ENCODE assay signal across 21 mouse cellular contexts in genomic region chr10:26948331-26948730, GRCm38 (mm10).
DNase-seq lines count a peak whose midpoint lies in the region; ATAC-seq and TF ChIP-seq lines count a peak whose summit lies in the region.
"Had no signal": no experiment of that assay in that cellular context is flagged by ENCODE, and none has a peak within 500 bp of the region (broad histone marks: within the 10 kb centered on the region; RNA-seq: fewer than 3 reads in every experiment).

No protein-coding gene starts in this region.

- no peak overlapping the region for H3K9ac ChIP-seq in heart, postnatal 0 days (replicated peaks; ENCODE audit: low read depth, low read length)
- H3K9ac ChIP-seq in liver, embryonic 14.5 days (replicated peaks): no peak overlapping the region
- H3K9ac ChIP-seq in liver, postnatal 0 days (replicated peaks): no peak overlapping the region
- H3K9ac ChIP-seq: embryonic facial prominence, embryonic 12.5 days; forebrain, embryonic 13.5 days; forebrain, embryonic 15.5 days; forebrain, postnatal 0 days had no signal

- no peaks in the 10 kb centered on the region for H3K4me1 ChIP-seq in heart, postnatal 0 days (ENCODE audit: control insufficient read depth, insufficient read depth)
- H3K4me1 ChIP-seq in heart, embryonic 10.5 days: 0 out of 2 replicates have a peak, but pooled peaks cover 4% of the 10 kb centered on the region
- peaks cover 4 to 14% of the 10 kb centered on the region in 2 experiments for H3K4me1 ChIP-seq in liver, embryonic 14.5 days (replicated peaks; ENCODE audit: control insufficient read depth in 2 of 2, insufficient read depth in 2 of 2, low read length in 1 of 2)
- H3K4me1 ChIP-seq in liver, postnatal 0 days (ENCODE audit: insufficient read depth): no peaks in the 10 kb centered on the region
- H3K4me1 ChIP-seq: embryonic facial prominence, embryonic 10.5 days; embryonic facial prominence, embryonic 12.5 days; forebrain, embryonic 13.5 days; forebrain, embryonic 15.5 days had no signal

- TF ChIP-seq CTCF in heart, postnatal 0 days (IDR thresholded peaks at IDR 0.05; ENCODE audit: low read depth): no peak
- TF ChIP-seq CTCF in liver, embryonic 14.5 days (IDR thresholded peaks at IDR 0.05; ENCODE audit: low read depth): no peak
- TF ChIP-seq CTCF in liver, postnatal 0 days (IDR thresholded peaks at IDR 0.05; ENCODE audit: low read depth): no peak

- ATAC-seq in heart, postnatal 0 days (ENCODE audit: insufficient read depth, low read depth): peak; percentile 49; the same call in 1 of the 2 replicates
- no peak for ATAC-seq in liver, embryonic 14.5 days (ENCODE audit: insufficient read depth)
- no peak for ATAC-seq in liver, postnatal 0 days
- ATAC-seq: activated CD4-positive, CD25-positive, alpha-beta regulatory T cell, adult 4 months; forebrain, embryonic 13.5 days; forebrain, embryonic 15.5 days; forebrain, postnatal 0 days; Patski had no signal

- DNase-seq in heart, postnatal 0 days (ENCODE audit: low spot score): no peak
- DNase-seq in heart, embryonic 10.5 days (ENCODE audit: low spot score): no peak
- DNase-seq in liver, embryonic 14.5 days (ENCODE audit: low read depth in 3 of 3, low spot score in 3 of 3): no peak
- no peak for DNase-seq in liver, postnatal 0 days
- peak; percentile 2 for DNase-seq in adipocyte (ENCODE audit: low spot score)
- no peak for DNase-seq in cerebellum, adult 9-10 months
- DNase-seq: adrenal gland, adult 2 months; adrenal gland, postnatal 10 days; adrenal gland, postnatal 25 days; cerebellum, adult 11 months; cerebellum, adult 18-20 months; cerebellum, adult 8-10 months; cerebellum, postnatal 10 days; cerebellum, postnatal 25 days; forebrain, postnatal 0 days had no signal

- no peaks in the 10 kb centered on the region for H3K27me3 ChIP-seq in heart, postnatal 0 days (ENCODE audit: control insufficient read depth, insufficient read depth, low read length)
- no peaks in the 10 kb centered on the region for H3K27me3 ChIP-seq in heart, embryonic 10.5 days (ENCODE audit: insufficient read depth, poor library complexity, severe bottlenecking)
- H3K27me3 ChIP-seq in liver, embryonic 14.5 days (ENCODE audit: control insufficient read depth, insufficient read depth, low read length): no peaks in the 10 kb centered on the region
- H3K27me3 ChIP-seq in liver, postnatal 0 days (ENCODE audit: insufficient read depth, low read length): no peaks in the 10 kb centered on the region
- H3K27me3 ChIP-seq: embryonic facial prominence, embryonic 12.5 days; forebrain, embryonic 13.5 days; forebrain, embryonic 15.5 days; Patski had no signal

- no peak for TF ChIP-seq EP300 in heart, postnatal 0 days (IDR thresholded peaks at IDR 0.05; ENCODE audit: low read depth)
- peak; percentile 52 for TF ChIP-seq EP300 in liver, embryonic 14.5 days (IDR thresholded peaks at IDR 0.05; ENCODE audit: low read depth)
- TF ChIP-seq EP300 in liver, postnatal 0 days (IDR thresholded peaks at IDR 0.05; ENCODE audit: low read depth): no peak

- H3K27ac ChIP-seq in heart, postnatal 0 days (ENCODE audit: low read depth): no peak overlapping the region
- no peak overlapping the region for H3K27ac ChIP-seq in heart, embryonic 10.5 days
- H3K27ac ChIP-seq in liver, embryonic 14.5 days: no peak overlapping the region
- no peak overlapping the region for H3K27ac ChIP-seq in liver, postnatal 0 days (ENCODE audit: low read depth)
- H3K27ac ChIP-seq: embryonic facial prominence, embryonic 10.5 days; embryonic facial prominence, embryonic 12.5 days; forebrain, embryonic 13.5 days; forebrain, embryonic 15.5 days had no signal

- 22% methylated on average over 2 of the region's 2 CpGs for WGBS in heart, postnatal 0 days
- WGBS in heart, embryonic 10.5 days: 55% methylated on average over 2 of the region's 2 CpGs
- WGBS in liver, embryonic 14.5 days (ENCODE audit: insufficient replicate concordance): 24% methylated on average over 2 of the region's 2 CpGs
- 38% methylated on average over 2 of the region's 2 CpGs for WGBS in liver, postnatal 0 days (ENCODE audit: insufficient replicate concordance)

- no peaks in the 10 kb centered on the region for H3K36me3 ChIP-seq in heart, postnatal 0 days (replicated peaks; ENCODE audit: control insufficient read depth, insufficient read depth, low read length)
- H3K36me3 ChIP-seq in heart, embryonic 10.5 days: no peaks in the 10 kb centered on the region
- H3K36me3 ChIP-seq in liver, embryonic 14.5 days (replicated peaks; ENCODE audit: control insufficient read depth, insufficient read depth, low read depth): no peaks in the 10 kb centered on the region
- no peaks in the 10 kb centered on the region for H3K36me3 ChIP-seq in liver, postnatal 0 days (replicated peaks; ENCODE audit: insufficient read depth, low read length)
- H3K36me3 ChIP-seq: embryonic facial prominence, embryonic 10.5 days; embryonic facial prominence, embryonic 12.5 days; forebrain, embryonic 15.5 days had no signal

- no peak overlapping the region for H3K4me3 ChIP-seq in heart, postnatal 0 days (ENCODE audit: low read depth, low read length)
- no peak overlapping the region for H3K4me3 ChIP-seq in heart, embryonic 10.5 days
- no peak overlapping the region for H3K4me3 ChIP-seq in liver, embryonic 14.5 days (ENCODE audit: insufficient read depth in 1 of 2, low read depth in 2 of 2, low read length in 2 of 2)
- no peak overlapping the region for H3K4me3 ChIP-seq in liver, postnatal 0 days (ENCODE audit: low read depth, low read length)
- H3K4me3 ChIP-seq: embryonic facial prominence, embryonic 10.5 days; embryonic facial prominence, embryonic 12.5 days; forebrain, embryonic 13.5 days; forebrain, embryonic 15.5 days had no signal

- no peaks in the 10 kb centered on the region for H3K9me3 ChIP-seq in heart, postnatal 0 days (replicated peaks; ENCODE audit: control insufficient read depth, low read length)
- no peaks in the 10 kb centered on the region for H3K9me3 ChIP-seq in heart, embryonic 10.5 days
- H3K9me3 ChIP-seq in liver, embryonic 14.5 days (ENCODE audit: control insufficient read depth, low read length): no peaks in the 10 kb centered on the region
- no peaks in the 10 kb centered on the region for H3K9me3 ChIP-seq in liver, postnatal 0 days (ENCODE audit: low read length)
- H3K9me3 ChIP-seq: embryonic facial prominence, embryonic 10.5 days; embryonic facial prominence, embryonic 12.5 days; forebrain, embryonic 13.5 days; forebrain, embryonic 15.5 days had no signal

- no peak overlapping the region for H3K4me2 ChIP-seq in heart, postnatal 0 days (ENCODE audit: low read depth, low read length)
- H3K4me2 ChIP-seq in liver, embryonic 14.5 days (ENCODE audit: low read depth): no peak overlapping the region
- no peak overlapping the region for H3K4me2 ChIP-seq in liver, postnatal 0 days (ENCODE audit: low read depth, low read length)
- H3K4me2 ChIP-seq: embryonic facial prominence, embryonic 12.5 days; forebrain, embryonic 13.5 days; forebrain, embryonic 15.5 days had no signal
